Mouse (Mus musculus) limb, embryonic 11.5 days (tissue): ENCODE results near the gene Lemd1. TPM values are rescaled to one million over a fixed set of nuclear protein-coding genes. Genes with fewer than 3 reads are reported as not detected.
A peak's percentile ranks its signal among the peaks of the same experiment; 100 is the strongest.

Experiments
- ATAC-seq: fragments of 200-750 bp; cut with Nextera tagmentation; 2 replicates; pipeline ENCODE4 v1.8.0; 2017; ENCODE audit warnings: low read depth; ENCODE audit not compliant: insufficient number of reproducible peaks, low FRiP score, low TSS enrichment
- DNase-seq: peaks from one replicate; pipeline ENCODE4 v3.0.0-alpha.2; 2015; ENCODE audit warnings: low spot score
- H3K27ac ChIP-seq: fragments of 300-500 bp; sonication (generic); replicated peaks from 2 replicates; pipeline ENCODE4 v1.5.1; 2014; ENCODE audit warnings: low read depth, mild to moderate bottlenecking, low read length
- H3K27me3 ChIP-seq: fragments of 300-500 bp; sonication (generic); 2 replicates; pipeline ENCODE4 v1.6.1; 2014; ENCODE audit warnings: mild to moderate bottlenecking, low read length, mixed read lengths; ENCODE audit not compliant: control insufficient read depth, insufficient read depth
- H3K36me3 ChIP-seq: fragments of 300-500 bp; sonication (generic); 2 replicates; pipeline ENCODE4 v1.6.1; 2014; ENCODE audit warnings: mild to moderate bottlenecking, low read length, moderate library complexity, mixed read lengths; ENCODE audit not compliant: control insufficient read depth, insufficient read depth
- H3K4me1 ChIP-seq: fragments of 300-500 bp; sonication (generic); 2 replicates; pipeline ENCODE4 v1.6.1; 2014; ENCODE audit warnings: low read length, mixed read lengths; ENCODE audit not compliant: control insufficient read depth, insufficient read depth
- H3K4me2 ChIP-seq: fragments of 300-500 bp; sonication (generic); 2 replicates; pipeline ENCODE4 v1.6.1; 2014; ENCODE audit warnings: low read depth, mild to moderate bottlenecking, moderate library complexity; ENCODE audit not compliant: severe bottlenecking
- H3K4me3 ChIP-seq: fragments of 300-500 bp; sonication (generic); 2 replicates; pipeline ENCODE4 v1.5.1; 2014; ENCODE audit warnings: low read depth, low read length
- H3K9ac ChIP-seq: fragments of 300-500 bp; sonication (generic); 2 replicates; pipeline ENCODE4 v1.6.1; 2014; ENCODE audit warnings: mild to moderate bottlenecking, low read length
- H3K9me3 ChIP-seq: fragments of 300-500 bp; sonication (generic); 2 replicates; pipeline ENCODE4 v1.6.1; 2016; ENCODE audit warnings: low read length; ENCODE audit not compliant: control insufficient read depth
- WGBS: fragments of 180-500 bp; shearing (Covaris S2); extraction: QIAGEN DNeasy Blood & Tissue Kit; methylation state at CpG from one replicate; pipeline ENCODE4 v1.1.7; 2014; 5-methylcytosine and 5-hydroxymethylcytosine counted together
- polyA plus RNA-seq: library from polyadenylated mRNA; unstranded; fragments of >200 nt; fragmentation: Nextera tagmentation; extraction: Ambion mirVana; gene quantifications from 2 replicates; pipeline ENCODE4 v1.2.1, GENCODE M21; 2014

Lemd1 gene
- polyA plus RNA-seq = 1.2 and 1.5 TPM in 2 replicates

DNA sequence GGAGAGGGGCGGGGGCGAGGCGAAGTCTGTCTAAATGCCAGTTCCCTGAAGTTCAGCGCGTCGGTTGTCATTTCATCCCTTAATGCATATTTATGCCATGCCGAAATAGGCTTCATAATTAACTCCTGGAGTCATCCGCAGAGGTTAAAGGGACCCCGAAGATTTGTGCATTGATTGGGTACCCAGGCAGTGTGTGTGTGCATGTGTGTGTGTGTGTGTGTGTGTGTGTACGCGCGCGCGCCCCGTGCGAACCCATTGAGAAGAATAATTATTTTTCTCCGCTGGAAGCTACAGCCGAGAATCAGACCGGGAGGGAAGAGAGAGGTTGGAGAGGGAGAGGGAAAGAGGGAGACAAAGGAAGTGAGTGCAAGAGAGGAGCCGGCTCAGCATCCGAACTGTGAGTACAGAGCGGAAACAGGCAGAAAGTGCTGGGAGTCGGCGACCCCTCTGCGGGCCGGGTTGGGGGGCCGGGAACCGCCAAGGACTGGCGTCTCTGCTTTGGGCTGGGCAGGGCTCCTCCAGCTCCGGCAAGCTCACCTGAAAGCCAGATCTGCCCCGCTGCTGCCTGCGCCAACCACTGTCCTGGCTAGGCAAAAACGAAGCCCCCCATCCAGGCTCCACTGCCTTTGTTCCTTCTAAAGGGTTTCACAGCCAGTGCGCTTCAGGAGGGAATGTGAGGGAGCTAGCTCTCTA lies at the start of gene Lemd1, which contains the start of gene AC124108.1:
Gene Lemd1, plus strand, starts transcription at position 339 of the 693 bp plus-strand sequence.
Gene AC124108.1, plus strand, starts transcription at position 365 of the 693 bp plus-strand sequence.
- H3K9me3 ChIP-seq = no peaks in the 10 kb centered on the region
- peaks cover 18% of the 10 kb centered on the region for H3K27me3 ChIP-seq
- H3K4me1 ChIP-seq = peaks cover 41% of the 10 kb centered on the region
- H3K4me3 ChIP-seq = peak within 1 kb of the TSS; percentile 53
- under 1% methylated on average over 34 of the region's 34 CpGs for WGBS
- H3K27ac ChIP-seq = peak within 1 kb of the TSS; percentile 73
- peak within 1 kb of the TSS; percentile 92 for H3K4me2 ChIP-seq
- peak; percentile 67 for DNase-seq
- ATAC-seq = no peak
- peak within 1 kb of the TSS; percentile 89 for H3K9ac ChIP-seq
- H3K36me3 ChIP-seq = no peaks in the 10 kb centered on the region

- no peak overlapping the region for H3K4me3 ChIP-seq
- peaks cover 2% of the 10 kb centered on the region; the same call in 1 of the 2 replicates for H3K4me1 ChIP-seq
- DNase-seq = no peak
- 52% methylated on average over 13 of the region's 13 CpGs for WGBS
- H3K9me3 ChIP-seq = no peaks in the 10 kb centered on the region
- no peak for ATAC-seq
- no peak overlapping the region for H3K4me2 ChIP-seq
- H3K9ac ChIP-seq = no peak overlapping the region
- no peaks in the 10 kb centered on the region for H3K36me3 ChIP-seq
- H3K27me3 ChIP-seq = 0 out of 2 replicates have a peak, but pooled peaks cover 5% of the 10 kb centered on the region
- no peak overlapping the region for H3K27ac ChIP-seq
Observed at GRCm38 (mm10) chr1:132141753-132142152, 49.5 kb upstream of the Lemd1 start.

- Histone ChIP-seq H3K27me3 (0 out of 2 replicates have a peak, but pooled peaks cover 5% of the 10 kb centered on the region), H3K4me3 (no peak overlapping the region), H3K4me1 (peaks cover 2% of the 10 kb centered on the region; the same call in 1 of the 2 replicates), H3K9ac (no peak overlapping the region), H3K27ac (no peak overlapping the region), H3K4me2 (no peak overlapping the region), H3K9me3 (no peaks in the 10 kb centered on the region), H3K36me3 (no peaks in the 10 kb centered on the region)
- WGBS = 85% methylated on average over 5 of the region's 5 CpGs
- DNase-seq (no peak), ATAC-seq (no peak)
Observed at GRCm38 (mm10) chr1:132143079-132143478, 48.2 kb upstream of the Lemd1 start.

DNA sequence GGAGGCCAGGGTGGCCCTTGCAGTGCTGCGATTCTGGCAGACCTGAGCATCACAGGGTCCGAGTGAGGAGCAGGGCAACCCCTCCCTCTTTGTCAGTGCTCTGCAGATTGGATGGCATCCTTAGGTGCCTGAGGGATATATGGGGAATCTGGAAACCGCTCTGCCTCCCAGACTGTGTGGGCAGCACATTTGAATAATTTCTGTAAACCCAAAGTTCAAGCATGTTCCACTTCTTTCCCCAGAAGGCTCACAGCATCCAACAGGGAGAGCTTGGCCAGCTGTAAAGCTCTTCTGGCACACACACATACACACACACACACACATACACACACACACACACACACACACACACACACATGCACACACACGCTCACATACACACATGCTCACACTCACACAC lies 47.5 kb upstream of the Lemd1 start:
- no peaks in the 10 kb centered on the region for H3K36me3 ChIP-seq
- no peak overlapping the region for H3K9ac ChIP-seq
- H3K4me3 ChIP-seq = no peak overlapping the region
- H3K4me2 ChIP-seq = no peak overlapping the region
- no peaks in the 10 kb centered on the region for H3K4me1 ChIP-seq
- WGBS = 73% methylated on average over 4 of the region's 4 CpGs
- DNase-seq (no peak), ATAC-seq (no peak)
- H3K9me3 ChIP-seq = no peaks in the 10 kb centered on the region
- H3K27me3 ChIP-seq = 0 out of 2 replicates have a peak, but pooled peaks cover under 1% of the 10 kb centered on the region
- H3K27ac ChIP-seq = no peak overlapping the region

DNA sequence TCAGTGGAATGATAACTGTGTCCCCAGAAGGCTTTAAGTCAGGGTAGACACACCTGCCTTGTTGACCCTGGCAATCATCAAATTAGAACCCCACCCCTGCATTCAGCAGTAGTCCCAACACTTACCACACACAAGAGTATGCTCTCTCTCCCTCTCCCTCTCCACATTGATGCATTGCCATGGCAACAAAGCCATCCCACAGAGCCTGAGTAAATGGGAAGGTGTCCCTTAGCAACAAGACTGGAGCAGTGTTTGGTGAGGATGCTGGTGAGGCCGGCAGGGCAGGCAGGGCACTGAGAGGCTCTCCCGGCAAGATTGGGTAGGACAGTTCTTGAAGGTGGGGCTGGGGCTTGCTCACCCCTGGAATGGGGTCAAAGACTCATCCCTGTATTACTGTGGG lies 47.0 kb upstream of the Lemd1 start:
- 46% methylated on average over 2 of the region's 2 CpGs for WGBS
- H3K4me3 ChIP-seq = no peak overlapping the region
- no peaks in the 10 kb centered on the region for H3K9me3 ChIP-seq
- H3K4me1 ChIP-seq = no peaks in the 10 kb centered on the region
- ATAC-seq (no peak), DNase-seq (no peak)
- H3K36me3 ChIP-seq = no peaks in the 10 kb centered on the region
- no peak overlapping the region for H3K27ac ChIP-seq
- no peak overlapping the region for H3K4me2 ChIP-seq
- no peak overlapping the region for H3K9ac ChIP-seq
- no peaks in the 10 kb centered on the region for H3K27me3 ChIP-seq

DNA sequence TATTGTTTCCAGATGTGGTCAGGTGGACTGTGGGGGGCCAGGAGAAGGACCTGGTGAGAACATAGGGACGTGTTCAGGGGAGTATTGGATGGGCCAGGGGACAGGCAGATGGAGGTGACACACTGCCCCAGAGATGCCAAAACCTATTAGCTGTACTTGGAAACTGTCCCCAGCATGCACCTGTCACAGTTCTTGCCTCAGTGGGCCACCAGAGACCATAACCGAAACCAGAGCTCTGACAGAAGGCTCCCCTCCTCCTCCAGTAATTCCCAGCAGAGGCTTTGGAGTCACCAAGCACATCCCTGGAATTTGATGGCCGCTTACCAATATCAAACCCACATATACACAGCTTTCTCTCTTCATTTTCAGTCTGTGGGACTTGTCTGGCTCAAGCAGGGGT lies 46.4 kb upstream of the Lemd1 start:
- H3K27ac ChIP-seq = no peak overlapping the region
- no peak overlapping the region for H3K4me2 ChIP-seq
- H3K36me3 ChIP-seq = no peaks in the 10 kb centered on the region
- no peak for ATAC-seq
- no peaks in the 10 kb centered on the region for H3K4me1 ChIP-seq
- no peak for DNase-seq
- H3K27me3 ChIP-seq = no peaks in the 10 kb centered on the region
- no peak overlapping the region for H3K9ac ChIP-seq
- 62% methylated on average over 3 of the region's 3 CpGs for WGBS
- no peaks in the 10 kb centered on the region for H3K9me3 ChIP-seq
- no peak overlapping the region for H3K4me3 ChIP-seq

GRCm38 (mm10) chr1:132145973-132146685 lies 45.1 kb upstream of the Lemd1 start:
- Histone ChIP-seq H3K9me3 (no peaks in the 10 kb centered on the region), H3K27ac (no peak overlapping the region), H3K4me3 (no peak overlapping the region), H3K27me3 (no peaks in the 10 kb centered on the region), H3K9ac (no peak overlapping the region), H3K4me2 (no peak overlapping the region), H3K36me3 (no peaks in the 10 kb centered on the region), H3K4me1 (no peaks in the 10 kb centered on the region)
- WGBS = 86% methylated on average over 8 of the region's 8 CpGs
- no peak for ATAC-seq
- DNase-seq = no peak

GRCm38 (mm10) chr1:132149410-132149809 lies 41.8 kb upstream of the Lemd1 start:
- Histone ChIP-seq H3K27ac (no peak overlapping the region), H3K36me3 (no peaks in the 10 kb centered on the region), H3K9ac (no peak overlapping the region), H3K4me3 (no peak overlapping the region), H3K4me2 (no peak overlapping the region), H3K4me1 (peaks cover 4% of the 10 kb centered on the region; the same call in 1 of the 2 replicates), H3K27me3 (no peaks in the 10 kb centered on the region), H3K9me3 (no peaks in the 10 kb centered on the region)
- no peak for DNase-seq
- WGBS = 66% methylated on average over 2 of the region's 2 CpGs
- no peak for ATAC-seq
